Mouse (Mus musculus): ENCODE measurements at regions not wholly inside any gene's neighbourhood (a gene's known extent, or its start where the extent isn't known, plus 50 kb on each side); places are given as distances from the start of the nearest gene placed in this dataset.

GRCm38 (mm10) chr10:68943239-68943638 is 208.0 kb upstream of the Rhobtb1 start:
- TF ChIP-seq CTCF (IDR thresholded peaks at IDR 0.05; ENCODE audit: control insufficient read depth, insufficient read depth, insufficient replicate concordance, low read depth, low read length) (no peak), POLR2A (IDR thresholded peaks at IDR 0.05; ENCODE audit: control insufficient read depth, low read depth, low read length) (no peak)
